10 mouse cellular contexts compared by ENCODE assay signal in the genomic region with DNA sequence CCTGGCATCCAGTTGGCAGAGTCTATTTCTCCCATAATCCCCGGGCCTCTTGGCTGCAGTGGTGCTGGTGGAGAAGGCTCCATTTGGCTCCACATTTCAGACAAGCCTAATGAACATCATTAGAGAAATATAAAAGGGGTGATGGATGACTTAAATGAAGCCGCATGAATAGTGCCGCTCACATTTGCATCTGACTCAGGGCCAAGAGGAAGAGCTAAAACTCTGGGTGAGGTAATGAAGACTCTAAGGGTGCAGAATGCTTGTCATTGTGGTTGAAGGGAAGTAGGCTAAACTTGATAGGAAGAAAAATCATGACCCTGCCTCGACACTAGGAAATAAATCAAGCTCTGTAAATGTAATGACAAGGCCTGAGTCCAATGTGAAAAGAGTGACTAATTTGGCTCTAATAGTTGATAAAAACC.
DNase-seq lines count a peak whose midpoint lies in the region; ATAC-seq and TF ChIP-seq lines count a peak whose summit lies in the region.
"Had no signal": no experiment of that assay in that cellular context is flagged by ENCODE, and none has a peak within 500 bp of the region (broad histone marks: within the 10 kb centered on the region; RNA-seq: fewer than 3 reads in every experiment).

No protein-coding gene starts in this region.

- TF ChIP-seq POLR2A in kidney, adult 2 months (IDR thresholded peaks at IDR 0.05; ENCODE audit: low read depth, low read length): no peak

- H3K27ac ChIP-seq in kidney, adult 2 months (ENCODE audit: insufficient read depth, low read depth, low read length): no peak overlapping the region
- H3K27ac ChIP-seq in kidney, embryonic 15.5 days: no peak overlapping the region
- H3K27ac ChIP-seq in hindbrain, postnatal 0 days: no peak overlapping the region
- H3K27ac ChIP-seq: embryonic facial prominence, embryonic 12.5 days had no signal

- no peaks in the 10 kb centered on the region for H3K36me3 ChIP-seq in kidney, adult 2 months (ENCODE audit: control insufficient read depth, insufficient read depth, low read length)
- no peaks in the 10 kb centered on the region for H3K36me3 ChIP-seq in kidney, embryonic 15.5 days
- no peaks in the 10 kb centered on the region for H3K36me3 ChIP-seq in hindbrain, postnatal 0 days (ENCODE audit: insufficient read depth, low read length)
- H3K36me3 ChIP-seq: embryonic facial prominence, embryonic 12.5 days had no signal

- no peak overlapping the region for H3K4me3 ChIP-seq in kidney, adult 2 months (ENCODE audit: insufficient read depth, low read depth, low read length)
- no peak overlapping the region for H3K4me3 ChIP-seq in kidney, embryonic 15.5 days (replicated peaks)
- no peak overlapping the region for H3K4me3 ChIP-seq in hindbrain, postnatal 0 days (ENCODE audit: low read length)
- H3K4me3 ChIP-seq: embryonic facial prominence, embryonic 12.5 days; megakaryocyte, embryonic 14.5 days had no signal

- no peaks in the 10 kb centered on the region for H3K9me3 ChIP-seq in kidney, embryonic 15.5 days (replicated peaks)
- no peaks in the 10 kb centered on the region for H3K9me3 ChIP-seq in hindbrain, postnatal 0 days (ENCODE audit: low read length)
- H3K9me3 ChIP-seq: embryonic facial prominence, embryonic 12.5 days; megakaryocyte, embryonic 14.5 days had no signal

- no peaks in the 10 kb centered on the region for H3K4me1 ChIP-seq in kidney, adult 2 months (ENCODE audit: control insufficient read depth, insufficient read depth, low read length)
- H3K4me1 ChIP-seq in kidney, embryonic 15.5 days: no peaks in the 10 kb centered on the region
- H3K4me1 ChIP-seq in hindbrain, postnatal 0 days (ENCODE audit: insufficient read depth, low read length): no peaks in the 10 kb centered on the region
- H3K4me1 ChIP-seq: embryonic facial prominence, embryonic 12.5 days; megakaryocyte, embryonic 14.5 days had no signal

- H3K4me2 ChIP-seq in kidney, embryonic 15.5 days: no peak overlapping the region
- H3K4me2 ChIP-seq in hindbrain, postnatal 0 days (ENCODE audit: low read depth, low read length): no peak overlapping the region
- H3K4me2 ChIP-seq: embryonic facial prominence, embryonic 12.5 days had no signal

- TF ChIP-seq CTCF in kidney, adult 2 months (conservative IDR thresholded peaks at IDR 0.05; ENCODE audit: insufficient read depth, insufficient read length, low read depth, low read length): no peak
- TF ChIP-seq CTCF in hindbrain, postnatal 0 days (IDR thresholded peaks at IDR 0.05; ENCODE audit: low read depth): no peak

- no peaks in the 10 kb centered on the region for H3K27me3 ChIP-seq in kidney, adult 2 months (replicated peaks; ENCODE audit: control insufficient read depth, insufficient read depth, low read length)
- no peaks in the 10 kb centered on the region for H3K27me3 ChIP-seq in kidney, embryonic 15.5 days
- H3K27me3 ChIP-seq in hindbrain, postnatal 0 days (ENCODE audit: insufficient read depth, low read length): no peaks in the 10 kb centered on the region
- H3K27me3 ChIP-seq: embryonic facial prominence, embryonic 12.5 days; megakaryocyte, embryonic 14.5 days had no signal

- WGBS in kidney, adult 2 months: 68% methylated on average over 4 of the region's 4 CpGs
- WGBS in kidney, embryonic 15.5 days: 68% methylated on average over 4 of the region's 4 CpGs
- 36% methylated on average over 4 of the region's 4 CpGs for WGBS in hindbrain, postnatal 0 days

- ATAC-seq in kidney, embryonic 15.5 days (replicated peaks; ENCODE audit: low FRiP score): no peak
- ATAC-seq in hindbrain, postnatal 0 days: peak; percentile 86
- ATAC-seq: liver, postnatal 0 days had no signal

- H3K9ac ChIP-seq in kidney, embryonic 15.5 days: no peak overlapping the region
- no peak overlapping the region for H3K9ac ChIP-seq in hindbrain, postnatal 0 days (replicated peaks; ENCODE audit: low read length)
- H3K9ac ChIP-seq: embryonic facial prominence, embryonic 12.5 days; liver, postnatal 0 days had no signal

- DNase-seq in kidney, adult 2 months: peak; percentile 10
- DNase-seq in Muller cell, postnatal 12 days (ENCODE audit: inconsistent ontology term): peak; percentile 93
- peak; percentile 36 for DNase-seq in brain, embryonic 18.5 days (ENCODE audit: low read depth, low spot score)
- DNase-seq in hindbrain, postnatal 0 days (ENCODE audit: low spot score): peak; percentile 71
- DNase-seq in ovary, postnatal 36 days (ENCODE audit: low spot score): no peak
- DNase-seq in T-cell, adult 2 months (ENCODE audit: low spot score): no peak
- DNase-seq: liver, postnatal 0 days had no signal

Comparison
In these comparisons a context has a peak if more than half of its experiments do, and no peak if none do; other contexts are left out.
1. DNase-seq: peak in kidney, adult 2 months (single experiment), Muller cell, postnatal 12 days (single experiment), brain, embryonic 18.5 days (single experiment) and hindbrain, postnatal 0 days (single experiment); none in ovary, postnatal 36 days (single experiment) and T-cell, adult 2 months (single experiment).